Mouse (Mus musculus) megakaryocyte, adult 5-6 weeks (primary cell): ENCODE measurements around the gene Tmeff1. TPM values are rescaled to one million over a fixed set of nuclear protein-coding genes. Genes with fewer than 3 reads are reported as not detected.

ENCODE experiments used
- total RNA-seq, 2 experiments: library from RNA; stranded (forward) in 1 of 2; stranded (reverse) in 1 of 2; fragments of 153-499, 151-499 nt in 1 of 2; fragments of 221-1000, 200-1000 nt in 1 of 2; gene quantifications; 2 replicates each; pipeline versions ENCODE4 v1.2.3 to v1.2.4; 2015 to 2017

Gene Tmeff1
- total RNA-seq, 2 experiments from 2014 or later = 0.09 to 0.40 TPM

Other genes with a start within 250 kb of the Tmeff1 start
- gene Tex10, start 111.7 kb upstream of the Tmeff1 start, total RNA-seq (2015) = 40.7 and 51.8 TPM in 2 replicates
- gene Tex10, start 111.7 kb upstream of the Tmeff1 start, total RNA-seq (2017) = 37.1 and 37.2 TPM in 2 replicates
- gene Msantd3, start 45.2 kb upstream of the Tmeff1 start, total RNA-seq (2015) = 22.9 and 31.8 TPM in 2 replicates
- gene Msantd3, start 45.2 kb upstream of the Tmeff1 start, total RNA-seq (2017) = 32.1 and 37.4 TPM in 2 replicates
- not detected in 2 replicates for gene Cavin4, start 78.3 kb downstream of the Tmeff1 start, total RNA-seq (2015)
- not detected in 2 replicates for gene Cavin4, start 78.3 kb downstream of the Tmeff1 start, total RNA-seq (2017)